Mouse (Mus musculus) ovary, adult 10 weeks (tissue): ENCODE results near the gene Suds3. TPM values are rescaled to one million over a fixed set of nuclear protein-coding genes. Genes with fewer than 3 reads are reported as not detected.

ENCODE experiments used
- polyA plus RNA-seq: library from polyadenylated mRNA; stranded (reverse); fragments of 350-450 nt; fragmentation: Illumina TruSeq; extraction: RNeasy Lipid Tissue Mini Kit (QIAGEN cat#74804); gene quantifications from one replicate; pipeline ENCODE4 v1.2.3, GENCODE M21; 2014

Gene Suds3
- polyA plus RNA-seq, result 20.4 TPM

DNA sequence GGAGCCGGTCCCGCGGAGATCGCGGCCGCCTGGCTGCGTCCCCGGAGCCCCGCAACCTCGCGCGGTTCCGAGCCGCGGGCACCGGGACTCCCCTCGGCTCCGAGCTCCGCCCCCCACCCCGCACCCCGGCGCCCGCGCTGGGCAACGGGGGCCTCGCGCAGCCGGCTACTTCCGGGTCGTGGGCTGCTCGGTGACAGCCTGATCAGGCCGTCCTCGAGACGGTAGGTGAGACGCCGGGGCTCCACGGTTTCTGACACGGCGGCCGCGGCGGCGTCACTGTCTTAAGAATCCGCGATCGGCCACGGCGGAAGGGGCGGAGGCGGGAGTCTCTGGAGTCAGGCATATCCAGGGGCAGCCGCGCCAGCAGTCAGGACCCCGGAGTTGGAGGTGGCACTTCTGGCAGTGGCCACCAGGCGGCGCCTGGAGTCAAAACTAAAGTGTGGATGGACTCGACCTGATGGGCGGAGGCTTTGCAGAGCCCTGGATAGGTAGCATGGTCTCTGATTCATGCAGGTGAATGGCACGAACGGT, at the start of gene Suds3:
Suds3 (minus strand) TSS at position 278 of the 531 bp plus-strand sequence.

DNA sequence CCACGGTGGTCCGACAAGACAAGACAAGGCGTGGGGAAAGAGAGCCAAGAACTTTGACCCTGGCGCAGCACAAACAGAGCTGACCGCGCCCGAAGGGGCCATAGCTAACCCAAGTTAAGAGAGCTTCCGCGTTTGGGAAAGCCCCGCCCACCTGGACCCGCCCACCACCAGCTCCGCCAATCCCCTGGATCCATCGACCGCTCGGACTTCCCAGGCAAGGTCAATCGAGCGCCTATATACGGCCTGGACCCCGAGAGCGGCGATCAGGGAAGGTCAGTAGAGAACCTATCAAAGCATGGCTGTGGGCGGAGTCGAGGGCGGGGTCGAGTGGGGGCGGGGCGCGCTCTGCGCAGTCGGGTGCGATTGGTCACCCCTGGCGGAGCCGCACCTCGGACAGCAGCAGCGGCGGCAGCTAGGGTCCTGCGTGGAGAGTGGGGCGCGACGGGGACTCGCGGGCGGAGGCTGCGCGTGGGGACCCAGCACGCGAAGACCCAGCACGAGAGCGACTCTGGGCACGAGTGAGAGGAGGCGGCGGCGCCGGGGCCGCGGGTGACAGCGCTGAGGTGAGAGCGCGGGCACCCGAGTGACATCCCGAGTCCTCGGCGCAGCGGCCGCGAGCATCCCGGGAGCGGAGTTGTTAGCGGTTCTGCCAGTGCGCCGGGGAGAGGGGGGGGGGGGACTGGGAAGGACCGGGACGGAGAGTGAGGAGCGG, 4.0 kb upstream of the Suds3 start, which contains the start of gene Taok3:
Taok3 (plus strand) TSS at position 353 of the 712 bp plus-strand sequence.

Other genes starting within 250 kb of the Suds3 start
- gene Taok3, start 4.0 kb upstream of the Suds3 start, polyA plus RNA-seq, result 16.2 TPM
- 42.0 TPM for gene Pebp1, start 171.5 kb upstream of the Suds3 start, polyA plus RNA-seq
- gene Vsig10, start 203.0 kb upstream of the Suds3 start, polyA plus RNA-seq, result 27.5 TPM
- gene Wsb2, start 241.2 kb upstream of the Suds3 start, polyA plus RNA-seq, result 11.6 TPM